Mouse (Mus musculus) liver, embryonic 14.5 days (tissue): ENCODE results near the gene Gm27021. TPM values are rescaled to one million over a fixed set of nuclear protein-coding genes. Genes with fewer than 3 reads are reported as not detected.

Experiments
- ATAC-seq: fragments of 200-750 bp; cut with Nextera tagmentation; 2 replicates; pipeline ENCODE4 v1.8.0; 2017; ENCODE audit warnings: moderate number of reproducible peaks, mild to moderate bottlenecking, moderate library complexity; ENCODE audit not compliant: insufficient read depth
- DNase-seq, 3 experiments: peaks; one replicate each; pipeline ENCODE4 v3.0.0-alpha.2; 2012 to 2013; ENCODE audit warnings: low read depth in 3 of 3, low spot score in 3 of 3
- H3K27ac ChIP-seq: fragments of 300-500 bp; sonication (generic); 2 replicates; pipeline ENCODE4 v1.5.1; 2014; ENCODE audit warnings: moderate library complexity, mild to moderate bottlenecking, control low read depth, inconsistent platforms
- H3K27me3 ChIP-seq: fragments of 300-500 bp; sonication (generic); 2 replicates; pipeline ENCODE4 v1.6.1; 2014; ENCODE audit warnings: mild to moderate bottlenecking, low read length, moderate library complexity; ENCODE audit not compliant: control insufficient read depth, insufficient read depth
- H3K36me3 ChIP-seq: fragments of 300-500 bp; sonication (generic); replicated peaks from 2 replicates; pipeline ENCODE4 v1.6.1; 2014; ENCODE audit warnings: low read depth; ENCODE audit not compliant: control insufficient read depth, insufficient read depth
- H3K4me1 ChIP-seq, 2 experiments: fragments of 200-500 bp in 1 of 2; fragments of 300-500 bp in 1 of 2; sonication (generic) in 1 of 2; replicated peaks; 2 replicates each; pipeline ENCODE4 v1.6.1; 2012 to 2014; ENCODE audit warnings: antibody characterized with exemption in 1 of 2, inconsistent platforms in 1 of 2, low read length in 1 of 2; ENCODE audit not compliant: control insufficient read depth in 2 of 2, insufficient read depth in 2 of 2
- H3K4me2 ChIP-seq: fragments of 300-500 bp; sonication (generic); 2 replicates; pipeline ENCODE4 v1.6.1; 2014; ENCODE audit warnings: low read depth, mild to moderate bottlenecking, control low read depth, moderate library complexity
- H3K4me3 ChIP-seq, 2 experiments: fragments of 200-500 bp in 1 of 2; fragments of 300-500 bp in 1 of 2; sonication (generic) in 1 of 2; 2 replicates each; pipeline ENCODE4 v1.5.1; 2012 to 2014; ENCODE audit warnings: low read depth in 2 of 2, low read length in 2 of 2, mild to moderate bottlenecking in 2 of 2, control low read depth in 1 of 2, inconsistent platforms in 1 of 2, moderate library complexity in 1 of 2; ENCODE audit not compliant: insufficient read depth in 1 of 2
- H3K9ac ChIP-seq: fragments of 300-500 bp; sonication (generic); replicated peaks from 2 replicates; pipeline ENCODE4 v1.6.1; 2014; ENCODE audit warnings: mild to moderate bottlenecking, control low read depth, moderate library complexity
- H3K9me3 ChIP-seq: fragments of 300-500 bp; sonication (generic); 2 replicates; pipeline ENCODE4 v1.6.1; 2016; ENCODE audit warnings: low read length, mixed read lengths; ENCODE audit not compliant: control insufficient read depth
- CTCF ChIP-seq: IDR thresholded peaks from 2 replicates; pipeline ENCODE4 v1.5.1; 2016; ENCODE audit warnings: antibody characterized with exemption, low read depth, control low read depth
- EP300 ChIP-seq: IDR thresholded peaks from 2 replicates; pipeline ENCODE4 v1.6.1; 2016; ENCODE audit warnings: antibody characterized with exemption, low read depth
- WGBS: fragments of 180-500 bp; shearing (Covaris S2); extraction: QIAGEN DNeasy Blood & Tissue Kit; methylation state at CpG from one replicate; pipeline ENCODE4 v1.1.7; 2014; ENCODE audit not compliant: insufficient replicate concordance; 5-methylcytosine and 5-hydroxymethylcytosine counted together
- polyA plus RNA-seq, 2 experiments: library from polyadenylated mRNA; depleted of rRNA in 1 of 2; stranded (reverse) in 1 of 2; unstranded in 1 of 2; fragments of >200 nt; fragmentation: Nextera tagmentation in 1 of 2; extraction: Ambion mirVana in 1 of 2; gene quantifications; 2 replicates each; pipeline versions ENCODE4 v1.2.1 to v1.2.3; 2012 to 2014

Gene Gm27021
- polyA plus RNA-seq, 2 experiments, result 0.38 TPM; not detected in 1

DNA sequence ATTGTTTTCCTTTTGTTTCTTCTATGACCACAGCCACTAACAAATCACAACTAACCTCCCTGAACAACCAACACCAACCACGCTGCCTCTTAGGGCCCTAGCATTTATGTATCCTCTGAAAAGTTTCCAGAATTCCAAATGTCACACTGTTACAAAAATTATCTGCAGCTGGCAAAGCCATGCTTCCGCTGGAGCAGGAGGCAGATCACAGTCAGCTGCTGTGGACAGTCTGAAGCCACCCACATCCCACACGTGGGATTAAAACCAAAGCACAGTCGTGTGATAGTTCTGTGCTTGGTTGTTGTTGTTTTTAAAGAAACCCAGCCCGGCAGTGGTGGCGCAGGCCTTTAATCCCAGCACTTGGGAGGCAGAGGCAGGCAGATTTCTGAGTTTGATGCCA, 31.2 kb upstream of the Gm27021 start:
- Histone ChIP-seq H3K9me3 (no peaks in the 10 kb centered on the region), H3K4me3 (no peak overlapping the region), H3K27me3 (no peaks in the 10 kb centered on the region), H3K9ac (no peak overlapping the region), H3K27ac (no peak overlapping the region), H3K4me2 (no peak overlapping the region), H3K36me3 (no peaks in the 10 kb centered on the region), H3K4me1 (peaks cover 0 to 18% of the 10 kb centered on the region in 2 experiments; a peak in 1 of 4 replicates)
- WGBS, result 50% methylated on average over 6 of the region's 6 CpGs
- TF ChIP-seq EP300 (no peak), CTCF (no peak)
- DNase-seq (no peak), ATAC-seq (no peak)

DNA sequence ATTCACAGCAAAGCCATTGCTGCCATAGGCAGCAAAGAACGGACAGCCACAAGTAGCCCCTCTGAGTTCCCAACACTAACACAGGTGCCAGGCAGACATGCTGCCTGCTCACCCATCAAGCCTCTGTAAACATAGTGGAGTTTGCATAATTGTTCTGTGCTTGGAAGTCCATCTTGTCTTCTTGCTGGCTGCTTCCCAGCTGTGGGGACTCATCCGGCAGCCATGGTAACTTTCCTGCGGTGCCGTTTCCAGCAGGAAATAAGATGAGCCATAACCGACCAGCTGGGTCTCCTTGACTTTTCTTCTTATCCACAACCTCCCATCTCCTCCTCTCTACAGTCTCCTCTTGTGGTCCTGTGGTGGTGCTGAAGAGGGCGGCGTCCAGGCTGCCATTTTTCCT, 30.5 kb upstream of the Gm27021 start:
- H3K9me3 ChIP-seq, result no peaks in the 10 kb centered on the region
- H3K9ac ChIP-seq, result no peak overlapping the region
- no peak for DNase-seq
- no peak overlapping the region for H3K27ac ChIP-seq
- no peaks in the 10 kb centered on the region for H3K36me3 ChIP-seq
- H3K27me3 ChIP-seq, result no peaks in the 10 kb centered on the region
- H3K4me1 ChIP-seq, result peaks cover 0 to 19% of the 10 kb centered on the region in 2 experiments; a peak in 1 of 4 replicates
- ATAC-seq, result no peak
- no peak overlapping the region for H3K4me2 ChIP-seq
- no peak overlapping the region for H3K4me3 ChIP-seq
- 74% methylated on average over 7 of the region's 7 CpGs for WGBS
- TF ChIP-seq EP300 (no peak), CTCF (no peak)

DNA sequence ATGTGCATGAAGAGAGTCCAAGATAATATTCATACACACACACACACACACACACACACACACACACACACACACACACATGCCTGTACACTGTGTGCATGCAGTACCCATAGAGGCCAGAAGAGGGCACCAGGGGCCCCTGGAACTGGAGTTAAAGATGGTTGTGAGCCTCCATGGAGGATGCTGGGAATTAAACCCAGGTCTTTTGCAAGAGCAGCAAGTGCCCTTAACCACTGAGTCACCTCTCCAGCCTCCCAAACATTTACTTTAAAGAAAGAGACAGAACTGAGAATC, 30.0 kb upstream of the Gm27021 start:
- no peak overlapping the region for H3K4me2 ChIP-seq
- TF ChIP-seq EP300, result no peak
- TF ChIP-seq CTCF, result peak; percentile 83
- H3K36me3 ChIP-seq, result no peaks in the 10 kb centered on the region
- DNase-seq, result no peak
- no peaks in the 10 kb centered on the region for H3K9me3 ChIP-seq
- no peak overlapping the region for H3K4me3 ChIP-seq
- H3K9ac ChIP-seq, result no peak overlapping the region
- H3K27ac ChIP-seq, result no peak overlapping the region
- no peaks in the 10 kb centered on the region for H3K27me3 ChIP-seq
- no peak for ATAC-seq
- H3K4me1 ChIP-seq, result peaks cover 0 to 19% of the 10 kb centered on the region in 2 experiments; a peak in 1 of 4 replicates

DNA sequence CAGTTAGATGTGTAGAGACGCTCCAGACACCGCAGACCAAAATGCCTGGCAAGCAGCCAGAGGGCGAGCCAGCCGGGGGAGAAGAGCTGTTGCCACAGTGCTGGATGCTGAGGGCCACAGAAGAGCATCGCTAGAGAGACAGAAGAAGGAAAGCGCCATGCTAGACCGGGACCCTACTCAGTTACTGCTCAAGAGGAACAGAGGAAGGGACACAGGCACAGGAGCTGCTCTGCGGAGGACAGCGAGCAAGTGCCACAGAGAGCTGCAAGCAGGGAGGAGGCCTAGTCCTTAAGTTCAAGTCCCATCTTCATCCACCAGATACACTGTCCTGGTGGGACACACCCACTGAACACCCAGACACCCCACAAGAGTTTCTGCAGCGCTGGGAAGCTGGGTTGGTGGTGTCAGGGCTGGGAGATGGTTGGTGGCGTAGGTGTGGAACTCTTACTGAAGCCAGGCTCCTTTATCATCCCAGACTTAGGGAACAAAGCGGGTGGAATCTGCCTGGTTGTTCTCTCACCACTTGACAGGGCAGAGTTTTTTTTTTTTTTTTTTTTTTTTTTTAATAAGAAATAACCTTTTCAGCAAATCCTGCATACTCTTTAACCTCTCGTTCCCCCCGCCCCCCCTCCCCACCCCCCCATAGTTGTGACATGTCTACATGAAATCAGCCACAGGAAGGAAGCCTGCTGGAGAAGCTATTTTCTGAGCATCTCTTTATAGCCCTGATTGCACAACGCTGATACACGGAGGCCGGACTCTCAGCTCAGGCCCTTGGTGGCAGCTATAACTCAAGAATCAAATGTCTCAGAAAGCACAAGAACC, 29.5 kb upstream of the Gm27021 start:
- no peak overlapping the region for H3K4me3 ChIP-seq
- DNase-seq (no peak), ATAC-seq (no peak)
- H3K27me3 ChIP-seq, result no peaks in the 10 kb centered on the region
- no peak overlapping the region for H3K27ac ChIP-seq
- TF ChIP-seq EP300, result no peak
- no peak for TF ChIP-seq CTCF
- no peak overlapping the region for H3K9ac ChIP-seq
- peaks cover 0 to 23% of the 10 kb centered on the region in 2 experiments; a peak in 1 of 4 replicates for H3K4me1 ChIP-seq
- no peaks in the 10 kb centered on the region for H3K36me3 ChIP-seq
- 50% methylated on average over 17 of the region's 17 CpGs for WGBS
- H3K4me2 ChIP-seq, result no peak overlapping the region
- H3K9me3 ChIP-seq, result no peaks in the 10 kb centered on the region

DNA sequence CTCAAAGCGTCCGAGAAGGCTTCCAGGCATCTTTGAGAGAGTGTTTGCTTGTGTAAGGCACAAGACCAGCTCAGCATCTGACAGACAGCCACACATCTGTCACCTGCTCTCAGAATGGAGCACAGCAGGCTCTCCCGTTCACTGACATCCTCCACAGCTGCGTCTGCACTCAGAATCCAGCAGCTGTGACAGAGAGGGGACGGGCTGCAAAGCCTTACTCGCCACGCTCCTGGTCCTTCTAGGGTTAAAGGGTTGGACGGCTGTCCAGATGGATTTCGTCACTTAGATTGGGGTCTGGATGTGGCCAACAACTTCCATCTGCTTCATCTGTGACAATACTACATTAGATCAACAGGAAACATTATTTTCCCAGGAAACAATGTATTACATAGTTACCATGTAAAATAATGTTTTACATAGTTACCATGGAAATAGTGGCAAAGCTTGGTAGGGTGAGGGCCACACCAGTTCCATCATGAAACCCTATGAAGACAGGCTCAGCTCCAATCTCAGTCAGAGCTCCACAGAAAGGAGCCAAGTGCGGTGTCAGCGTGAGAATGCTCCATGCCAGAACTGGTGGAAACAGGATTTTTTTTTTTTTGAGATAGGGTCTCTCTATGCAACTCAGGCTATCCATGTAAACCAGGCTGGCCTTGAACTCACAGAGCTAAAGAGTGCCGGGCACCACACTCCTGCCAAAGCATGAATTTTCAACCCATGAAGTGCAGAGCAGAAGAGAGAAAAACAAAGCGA, 28.7 kb upstream of the Gm27021 start:
- Histone ChIP-seq H3K4me2 (no peak overlapping the region), H3K9me3 (no peaks in the 10 kb centered on the region), H3K4me3 (no peak overlapping the region), H3K4me1 (peaks cover 0 to 23% of the 10 kb centered on the region in 2 experiments; a peak in 1 of 4 replicates), H3K9ac (no peak overlapping the region), H3K27me3 (no peaks in the 10 kb centered on the region), H3K36me3 (no peaks in the 10 kb centered on the region), H3K27ac (no peak overlapping the region)
- WGBS, result 59% methylated on average over 13 of the region's 13 CpGs
- no peak for DNase-seq
- TF ChIP-seq EP300 (no peak), CTCF (no peak)
- no peak for ATAC-seq
